Comparison of ENCODE assay signal across 4 mouse cellular contexts in the genomic region with DNA sequence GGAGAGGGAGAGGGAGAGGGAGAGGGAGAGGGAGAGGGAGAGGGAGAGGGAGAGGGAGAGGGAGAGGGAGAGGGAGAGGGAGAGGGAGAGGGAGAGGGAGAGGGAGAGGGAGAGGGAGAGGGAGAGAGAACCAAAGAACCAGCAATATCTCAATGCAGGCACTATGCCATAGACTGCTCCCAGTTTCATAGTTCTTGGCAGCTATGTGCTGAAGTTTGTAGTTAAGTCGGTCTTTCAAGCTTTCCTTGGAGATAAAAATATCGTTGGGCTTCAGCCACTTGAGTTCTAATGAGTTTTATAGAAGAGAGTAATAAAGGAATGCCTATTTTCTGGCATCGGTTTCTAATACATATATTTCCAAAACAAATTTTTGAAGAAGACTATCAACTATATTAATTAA.
A peak's percentile ranks its signal among the peaks of the same experiment; 100 is the strongest.
DNase-seq lines count a peak whose midpoint lies in the region; ATAC-seq and TF ChIP-seq lines count a peak whose summit lies in the region.
"Not testable (repeated sequence)": the region's sequence is repeated elsewhere in the genome, so short reads cannot be mapped to it uniquely, and the experiment has no call there.

No protein-coding gene starts in this region.

- peak; percentile 37 for DNase-seq in brain, embryonic 18.5 days (ENCODE audit: low read depth, low spot score)
- DNase-seq in forebrain, embryonic 14.5 days (ENCODE audit: low spot score): peak; percentile 19
- peak; percentile 61 for DNase-seq in limb, embryonic 14.5 days (ENCODE audit: low spot score)
- peak; percentile 28 to 40 for DNase-seq in right cerebral cortex, postnatal 10 days (ENCODE audit: low spot score in 2 of 2)

- not testable (repeated sequence) for H3K27me3 ChIP-seq in forebrain, embryonic 14.5 days (replicated peaks; ENCODE audit: control insufficient read depth, insufficient read depth, low read length); limb, embryonic 14.5 days (ENCODE audit: control insufficient read depth, insufficient read depth, low read length)

- not testable (repeated sequence) for H3K9me3 ChIP-seq in forebrain, embryonic 14.5 days (replicated peaks; ENCODE audit: control insufficient read depth, low read length); limb, embryonic 14.5 days (ENCODE audit: control insufficient read depth, low read length)

- not testable (repeated sequence) for H3K9ac ChIP-seq in forebrain, embryonic 14.5 days (ENCODE audit: low read length); limb, embryonic 14.5 days (ENCODE audit: low read depth, low read length, severe bottlenecking)

- H3K4me2 ChIP-seq in forebrain, embryonic 14.5 days (ENCODE audit: low read length); limb, embryonic 14.5 days (replicated peaks; ENCODE audit: low read depth, low read length, severe bottlenecking): not testable (repeated sequence)

- not testable (repeated sequence) for H3K4me3 ChIP-seq in forebrain, embryonic 14.5 days (ENCODE audit: low read depth, low read length); limb, embryonic 14.5 days (replicated peaks; ENCODE audit: low read length)

- H3K36me3 ChIP-seq in forebrain, embryonic 14.5 days (ENCODE audit: control insufficient read depth, insufficient read depth, low read length); limb, embryonic 14.5 days (ENCODE audit: control insufficient read depth, insufficient read depth, low read length): not testable (repeated sequence)

- not testable (repeated sequence) for H3K4me1 ChIP-seq in forebrain, embryonic 14.5 days (ENCODE audit: control insufficient read depth, insufficient read depth, low read length); limb, embryonic 14.5 days (ENCODE audit: control insufficient read depth, insufficient read depth, low read length)

- 86% methylated on average over 3 of the region's 3 CpGs for WGBS in forebrain, embryonic 14.5 days
- WGBS in limb, embryonic 14.5 days: 63% methylated on average over 3 of the region's 3 CpGs

- TF ChIP-seq POLR2A in limb, embryonic 14.5 days (IDR thresholded peaks at IDR 0.05; ENCODE audit: borderline replicate concordance, extremely low read depth, insufficient read depth, insufficient read length): not testable (repeated sequence)

- not testable (repeated sequence) for ATAC-seq in forebrain, embryonic 14.5 days; limb, embryonic 14.5 days (ENCODE audit: low FRiP score, low read depth)

- H3K27ac ChIP-seq in forebrain, embryonic 14.5 days (ENCODE audit: low read depth, low read length); limb, embryonic 14.5 days (replicated peaks; ENCODE audit: low read depth, low read length): not testable (repeated sequence)
